Mouse (Mus musculus): ENCODE measurements around the gene Per3.

DNA sequence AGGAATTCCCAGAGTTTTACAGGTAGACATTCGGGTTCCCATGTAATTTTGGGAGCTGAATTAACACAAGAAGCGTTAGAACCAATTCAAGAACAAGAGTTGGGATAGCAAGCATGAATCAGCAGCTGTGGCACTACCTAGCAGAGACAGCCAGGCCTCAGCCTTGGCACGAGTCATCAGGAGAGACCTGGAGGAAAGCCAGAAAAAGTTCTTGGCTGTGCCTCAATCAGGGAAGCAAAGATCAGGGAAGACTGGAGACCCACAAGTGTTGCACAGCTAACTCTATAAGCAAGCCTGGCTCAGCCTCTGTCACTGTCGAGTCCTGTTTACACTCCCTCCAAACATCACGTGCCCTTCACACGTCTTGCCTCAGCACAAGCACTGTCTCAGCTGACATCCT is 82.2 kb downstream of the Per3 start:
- no peak for TF ChIP-seq CTCF (IDR thresholded peaks at IDR 0.05; ENCODE audit: borderline replicate concordance, extremely low read depth, insufficient read depth, insufficient read length)
- no peak for TF ChIP-seq POLR2A (IDR thresholded peaks at IDR 0.05; ENCODE audit: borderline replicate concordance, extremely low read depth, insufficient read depth, insufficient read length, poor library complexity, severe bottlenecking)
